Mouse (Mus musculus): ENCODE measurements around the gene C1qtnf9.

GRCm38 (mm10) chr14:60777485-60777919 lies 9.6 kb downstream of the C1qtnf9 start:
- TF ChIP-seq CTCF (IDR thresholded peaks at IDR 0.05; ENCODE audit: extremely low read depth, insufficient read length, insufficient replicate concordance, low read depth, low read length) (no peak), POLR2A (IDR thresholded peaks at IDR 0.05; ENCODE audit: low read depth, low read length) (no peak)
